Mouse (Mus musculus): ENCODE measurements around the gene Ccdc113. TPM values are rescaled to one million over a fixed set of nuclear protein-coding genes. Genes with fewer than 3 reads are reported as not detected.

The Ccdc113 gene
- polyA plus RNA-seq, 1 experiment from 2014 or later, result not detected

GRCm38 (mm10) chr8:95547931-95548330 is 14.0 kb downstream of the Ccdc113 start:
- no peak overlapping the region for H3K4me3 ChIP-seq (ENCODE audit: low read depth, low read length)
- 55% methylated on average over 8 of the region's 8 CpGs for WGBS
- no peaks in the 10 kb centered on the region for H3K9me3 ChIP-seq (ENCODE audit: control insufficient read depth, low read depth, low read length)
- no peak overlapping the region for H3K4me2 ChIP-seq (replicated peaks; ENCODE audit: low read depth, low read length)
- no peak for ATAC-seq (ENCODE audit: insufficient number of reproducible peaks, insufficient read depth, low FRiP score, low read depth)
- no peak overlapping the region for H3K9ac ChIP-seq (replicated peaks; ENCODE audit: low read depth, low read length)
- H3K36me3 ChIP-seq (ENCODE audit: control insufficient read depth, insufficient read depth, low read length), result no peaks in the 10 kb centered on the region
- no peaks in the 10 kb centered on the region for H3K4me1 ChIP-seq (ENCODE audit: control insufficient read depth, insufficient read depth, low read length)
- H3K27me3 ChIP-seq (ENCODE audit: control insufficient read depth, insufficient read depth, low read length), result no peaks in the 10 kb centered on the region
- no peak overlapping the region for H3K27ac ChIP-seq (ENCODE audit: low read length)

GRCm38 (mm10) chr8:95549871-95550829 is 16.3 kb downstream of the Ccdc113 start:
- 58% methylated on average over 16 of the region's 16 CpGs for WGBS
- Histone ChIP-seq H3K9me3 (ENCODE audit: control insufficient read depth, low read depth, low read length) (no peaks in the 10 kb centered on the region), H3K4me3 (ENCODE audit: low read depth, low read length) (no peak overlapping the region), H3K27me3 (ENCODE audit: control insufficient read depth, insufficient read depth, low read length) (no peaks in the 10 kb centered on the region), H3K4me1 (ENCODE audit: control insufficient read depth, insufficient read depth, low read length) (no peaks in the 10 kb centered on the region), H3K27ac (ENCODE audit: low read length) (no peak overlapping the region), H3K36me3 (ENCODE audit: control insufficient read depth, insufficient read depth, low read length) (no peaks in the 10 kb centered on the region), H3K4me2 (replicated peaks; ENCODE audit: low read depth, low read length) (no peak overlapping the region), H3K9ac (replicated peaks; ENCODE audit: low read depth, low read length) (no peak overlapping the region)
- ATAC-seq (ENCODE audit: insufficient number of reproducible peaks, insufficient read depth, low FRiP score, low read depth), result no peak

- Histone ChIP-seq H3K36me3 (ENCODE audit: control insufficient read depth, insufficient read depth, low read length) (no peaks in the 10 kb centered on the region), H3K27me3 (ENCODE audit: control insufficient read depth, insufficient read depth, low read length) (no peaks in the 10 kb centered on the region), H3K4me2 (replicated peaks; ENCODE audit: low read depth, low read length) (no peak overlapping the region), H3K4me1 (ENCODE audit: control insufficient read depth, insufficient read depth, low read length) (no peaks in the 10 kb centered on the region), H3K9me3 (ENCODE audit: control insufficient read depth, low read depth, low read length) (no peaks in the 10 kb centered on the region), H3K27ac (ENCODE audit: low read length) (no peak overlapping the region), H3K9ac (replicated peaks; ENCODE audit: low read depth, low read length) (no peak overlapping the region), H3K4me3 (ENCODE audit: low read depth, low read length) (no peak overlapping the region)
- 74% methylated on average over 4 of the region's 4 CpGs for WGBS
- no peak for ATAC-seq (ENCODE audit: insufficient number of reproducible peaks, insufficient read depth, low FRiP score, low read depth)
Measured at GRCm38 (mm10) chr8:95551577-95551976, 17.7 kb downstream of the Ccdc113 start.

- H3K9ac ChIP-seq (replicated peaks; ENCODE audit: low read depth, low read length), result no peak overlapping the region
- H3K4me2 ChIP-seq (replicated peaks; ENCODE audit: low read depth, low read length), result no peak overlapping the region
- no peaks in the 10 kb centered on the region for H3K4me1 ChIP-seq (ENCODE audit: control insufficient read depth, insufficient read depth, low read length)
- ATAC-seq (ENCODE audit: insufficient number of reproducible peaks, insufficient read depth, low FRiP score, low read depth), result no peak
- 89% methylated on average over 2 of the region's 2 CpGs for WGBS
- H3K27me3 ChIP-seq (ENCODE audit: control insufficient read depth, insufficient read depth, low read length), result no peaks in the 10 kb centered on the region
- no peaks in the 10 kb centered on the region for H3K36me3 ChIP-seq (ENCODE audit: control insufficient read depth, insufficient read depth, low read length)
- H3K27ac ChIP-seq (ENCODE audit: low read length), result no peak overlapping the region
- no peaks in the 10 kb centered on the region for H3K9me3 ChIP-seq (ENCODE audit: control insufficient read depth, low read depth, low read length)
- H3K4me3 ChIP-seq (ENCODE audit: low read depth, low read length), result no peak overlapping the region
Measured at GRCm38 (mm10) chr8:95555963-95556362, 22.1 kb downstream of the Ccdc113 start.

GRCm38 (mm10) chr8:95566217-95566616 is 32.3 kb downstream of the Ccdc113 start:
- no peak for ATAC-seq (ENCODE audit: insufficient number of reproducible peaks, insufficient read depth, low FRiP score, low read depth)
- H3K9ac ChIP-seq (replicated peaks; ENCODE audit: low read depth, low read length), result no peak overlapping the region
- 51% methylated on average over 4 of the region's 4 CpGs for WGBS
- H3K27me3 ChIP-seq (ENCODE audit: control insufficient read depth, insufficient read depth, low read length), result no peaks in the 10 kb centered on the region
- H3K4me1 ChIP-seq (ENCODE audit: control insufficient read depth, insufficient read depth, low read length), result no peaks in the 10 kb centered on the region
- no peaks in the 10 kb centered on the region for H3K36me3 ChIP-seq (ENCODE audit: control insufficient read depth, insufficient read depth, low read length)
- no peak overlapping the region for H3K27ac ChIP-seq (ENCODE audit: low read length)
- no peak overlapping the region for H3K4me3 ChIP-seq (ENCODE audit: low read depth, low read length)
- no peak overlapping the region for H3K4me2 ChIP-seq (replicated peaks; ENCODE audit: low read depth, low read length)
- peaks cover 4% of the 10 kb centered on the region; the same call in 1 of the 2 replicates for H3K9me3 ChIP-seq (ENCODE audit: control insufficient read depth, low read depth, low read length)

- Histone ChIP-seq H3K36me3 (ENCODE audit: control insufficient read depth, insufficient read depth, low read length) (no peaks in the 10 kb centered on the region), H3K9me3 (ENCODE audit: control insufficient read depth, low read depth, low read length) (peaks cover 4% of the 10 kb centered on the region; the same call in 1 of the 2 replicates), H3K9ac (replicated peaks; ENCODE audit: low read depth, low read length) (no peak overlapping the region), H3K4me2 (replicated peaks; ENCODE audit: low read depth, low read length) (no peak overlapping the region), H3K27me3 (ENCODE audit: control insufficient read depth, insufficient read depth, low read length) (no peaks in the 10 kb centered on the region), H3K4me1 (ENCODE audit: control insufficient read depth, insufficient read depth, low read length) (no peaks in the 10 kb centered on the region), H3K4me3 (ENCODE audit: low read depth, low read length) (no peak overlapping the region), H3K27ac (ENCODE audit: low read length) (no peak overlapping the region)
- no peak for ATAC-seq (ENCODE audit: insufficient number of reproducible peaks, insufficient read depth, low FRiP score, low read depth)
- 73% methylated on average over 6 of the region's 6 CpGs for WGBS
Measured at GRCm38 (mm10) chr8:95566809-95567208, 32.9 kb downstream of the Ccdc113 start.

- Histone ChIP-seq H3K27ac (ENCODE audit: low read length) (no peak overlapping the region), H3K9ac (replicated peaks; ENCODE audit: low read depth, low read length) (no peak overlapping the region), H3K36me3 (ENCODE audit: control insufficient read depth, insufficient read depth, low read length) (no peaks in the 10 kb centered on the region), H3K4me3 (ENCODE audit: low read depth, low read length) (no peak overlapping the region), H3K4me2 (replicated peaks; ENCODE audit: low read depth, low read length) (no peak overlapping the region), H3K4me1 (ENCODE audit: control insufficient read depth, insufficient read depth, low read length) (no peaks in the 10 kb centered on the region), H3K9me3 (ENCODE audit: control insufficient read depth, low read depth, low read length) (peaks cover 4% of the 10 kb centered on the region; the same call in 1 of the 2 replicates), H3K27me3 (ENCODE audit: control insufficient read depth, insufficient read depth, low read length) (no peaks in the 10 kb centered on the region)
- 86% methylated on average over 5 of the region's 5 CpGs for WGBS
- ATAC-seq (ENCODE audit: insufficient number of reproducible peaks, insufficient read depth, low FRiP score, low read depth), result no peak
Measured at GRCm38 (mm10) chr8:95573146-95573545, 39.3 kb downstream of the Ccdc113 start.

- ATAC-seq (ENCODE audit: insufficient number of reproducible peaks, insufficient read depth, low FRiP score, low read depth), result no peak
- WGBS, result 72% methylated on average over 10 of the region's 10 CpGs
- Histone ChIP-seq H3K9me3 (ENCODE audit: control insufficient read depth, low read depth, low read length) (no peaks in the 10 kb centered on the region), H3K36me3 (ENCODE audit: control insufficient read depth, insufficient read depth, low read length) (no peaks in the 10 kb centered on the region), H3K27ac (ENCODE audit: low read length) (no peak within 1 kb of the TSS), H3K9ac (replicated peaks; ENCODE audit: low read depth, low read length) (no peak within 1 kb of the TSS), H3K4me3 (ENCODE audit: low read depth, low read length) (no peak within 1 kb of the TSS), H3K27me3 (ENCODE audit: control insufficient read depth, insufficient read depth, low read length) (no peaks in the 10 kb centered on the region), H3K4me2 (replicated peaks; ENCODE audit: low read depth, low read length) (no peak within 1 kb of the TSS), H3K4me1 (ENCODE audit: control insufficient read depth, insufficient read depth, low read length) (no peaks in the 10 kb centered on the region)
Measured at GRCm38 (mm10) chr8:95576240-95576639, 42.4 kb downstream of the Ccdc113 start, which contains the start of gene Prss54. TSS of gene Prss54 (minus strand) at chr8:95576340.

Measured in stomach, embryonic 14.5 days (tissue).